Mouse (Mus musculus) liver, postnatal 0 days (tissue): ENCODE measurements around the gene Syt7.

Source experiments
- CTCF ChIP-seq: sonication (generic); IDR thresholded peaks from 2 replicates; pipeline ENCODE4 v1.5.1; 2016; ENCODE audit warnings: antibody characterized with exemption, low read depth
- EP300 ChIP-seq: IDR thresholded peaks from 2 replicates; pipeline ENCODE4 v1.6.1; 2016; ENCODE audit warnings: antibody characterized with exemption, low read depth, mild to moderate bottlenecking

DNA sequence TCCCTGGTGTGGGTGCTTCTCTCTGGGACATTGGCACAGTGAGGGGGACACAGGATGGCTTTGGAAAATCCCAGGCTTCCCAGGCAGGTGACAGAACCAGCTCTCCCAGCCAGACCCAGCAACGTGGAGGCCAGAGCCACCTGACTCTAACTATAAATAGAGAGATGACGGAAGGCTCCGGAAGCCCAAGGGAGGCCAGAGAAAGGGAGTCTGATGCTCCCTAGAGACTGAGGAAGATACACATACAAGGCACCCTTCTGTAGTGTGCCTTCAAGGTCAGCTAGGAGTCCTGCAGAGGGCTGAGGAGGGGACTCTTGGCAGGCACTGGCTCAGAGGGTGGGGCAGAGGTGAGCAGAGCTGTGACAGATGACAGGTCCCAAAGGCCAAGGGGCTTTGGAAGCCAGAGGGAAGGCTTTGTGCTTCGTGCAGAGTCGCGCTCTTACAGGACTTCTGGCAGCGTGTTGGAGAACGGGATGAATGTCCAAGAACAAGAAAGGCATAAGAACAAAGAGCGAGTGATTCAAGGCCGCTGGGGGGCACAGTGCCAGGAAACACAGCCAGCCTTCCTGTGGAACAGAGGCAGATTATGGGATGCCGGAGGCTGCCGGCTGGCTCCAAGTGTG lies 47.0 kb upstream of the Syt7 start:
- TF ChIP-seq CTCF (no peak), EP300 (no peak)
